Mouse (Mus musculus) kidney, postnatal 36 days (tissue): ENCODE data around the gene Olfr497.

Source experiments
- DNase-seq, 2 experiments: peaks; one replicate each; pipeline ENCODE4 v3.0.0; 2021 to 2022; ENCODE audit warnings: mixed read lengths in 2 of 2

Olfr497 gene

DNA sequence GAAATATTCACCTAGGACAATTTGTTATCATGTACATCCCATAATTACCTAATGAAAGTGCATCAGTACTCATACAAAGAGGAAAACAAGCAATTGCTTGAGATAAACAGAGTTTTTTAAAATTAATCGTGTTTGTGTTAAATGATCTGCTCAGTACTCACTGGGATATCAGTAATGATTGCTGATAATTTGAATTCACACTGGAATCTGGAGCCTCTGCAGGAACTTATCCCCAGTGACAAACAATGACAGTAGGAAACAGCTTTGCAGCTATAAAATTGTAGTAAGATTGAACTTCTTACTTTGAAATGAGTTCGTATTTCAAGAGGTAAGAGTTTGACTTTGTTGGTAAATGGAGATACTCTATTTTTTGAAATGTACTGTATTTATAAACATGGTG is at the start of gene Olfr497:
Olfr497 (plus strand) TSS at position 301 of the 400 bp plus-strand sequence.
- no peak for DNase-seq

DNA sequence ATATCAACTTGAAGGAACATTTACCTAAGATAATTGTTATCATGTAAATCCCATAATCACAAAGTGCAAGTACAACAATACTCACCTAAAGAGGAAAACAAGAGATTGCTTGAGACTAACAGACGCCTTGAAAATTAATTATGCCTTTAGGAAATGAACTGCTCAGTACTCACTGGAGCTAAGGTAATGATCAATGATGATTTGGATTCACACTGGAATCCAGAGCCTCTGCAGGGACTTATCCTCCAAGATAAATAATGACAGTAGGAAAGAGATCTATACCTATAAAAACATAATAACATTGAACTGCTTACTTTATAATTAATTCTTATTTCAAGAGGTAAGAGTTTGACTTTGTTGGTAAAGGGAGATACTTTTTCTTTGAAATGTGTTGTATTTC is 27.4 kb upstream of the Olfr497 start, which contains the start of gene Olfr495:
Olfr495 (plus strand) TSS at position 301 of the 400 bp plus-strand sequence.
- no peak for DNase-seq

DNA sequence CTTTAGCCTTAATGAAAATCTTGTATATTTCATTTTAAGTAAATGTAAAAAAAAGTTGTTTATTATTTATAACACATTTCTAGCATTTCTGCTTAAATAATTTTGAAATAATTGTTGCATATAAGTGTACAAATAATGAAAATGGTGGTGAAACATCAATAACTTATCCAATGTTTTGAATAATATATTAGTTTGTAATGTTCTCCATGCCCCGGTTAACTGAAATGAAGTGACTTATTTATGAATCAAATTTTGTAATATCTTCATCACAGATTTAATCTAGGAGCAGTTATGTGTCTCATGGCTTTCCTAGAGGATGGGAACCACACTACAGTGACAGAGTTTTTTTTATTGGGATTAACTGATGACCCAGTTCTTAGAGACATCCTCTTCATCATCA is 44.8 kb downstream of the Olfr497 start, which contains the start of gene Olfr498:
Olfr498 (plus strand) TSS at position 301 of the 400 bp plus-strand sequence.
- DNase-seq, result no peak
